Mouse (Mus musculus) lung, postnatal 0 days (tissue): Measurements from ENCODE around the gene Ethe1. TPM values are rescaled to one million over a fixed set of nuclear protein-coding genes. Genes with fewer than 3 reads are reported as not detected.

Source experiments
- ATAC-seq: fragments of 200-750 bp; cut with Nextera tagmentation; 2 replicates; pipeline ENCODE4 v1.8.0; 2017; ENCODE audit warnings: moderate library complexity
- DNase-seq: peaks from one replicate; pipeline ENCODE4 v3.0.0-alpha.2; 2016; ENCODE audit warnings: low spot score
- H3K27ac ChIP-seq: fragments of 300-500 bp; sonication (generic); 2 replicates; pipeline ENCODE4 v1.5.1; 2014; ENCODE audit warnings: antibody characterized with exemption, mild to moderate bottlenecking, low read length, mixed read lengths
- H3K27me3 ChIP-seq: fragments of 300-500 bp; sonication (generic); replicated peaks from 2 replicates; pipeline ENCODE4 v1.6.1; 2014; ENCODE audit warnings: low read length, mixed read lengths; ENCODE audit not compliant: insufficient read depth
- H3K36me3 ChIP-seq: fragments of 300-500 bp; sonication (generic); 2 replicates; pipeline ENCODE4 v1.6.1; 2014; ENCODE audit warnings: low read length, mixed read lengths; ENCODE audit not compliant: insufficient read depth
- H3K4me1 ChIP-seq: fragments of 300-500 bp; sonication (generic); 2 replicates; pipeline ENCODE4 v1.6.1; 2014; ENCODE audit warnings: antibody characterized with exemption, low read depth, low read length, mixed read lengths; ENCODE audit not compliant: insufficient read depth
- H3K4me2 ChIP-seq: fragments of 300-500 bp; sonication (generic); replicated peaks from 2 replicates; pipeline ENCODE4 v1.6.1; 2014; ENCODE audit warnings: low read depth, mild to moderate bottlenecking, low read length, moderate library complexity, mixed read lengths
- H3K4me3 ChIP-seq: fragments of 300-500 bp; sonication (generic); 2 replicates; pipeline ENCODE4 v1.5.1; 2014; ENCODE audit warnings: low read depth, low read length
- H3K9ac ChIP-seq: fragments of 300-500 bp; sonication (generic); replicated peaks from 2 replicates; pipeline ENCODE4 v1.6.1; 2014; ENCODE audit warnings: low read depth, mild to moderate bottlenecking
- H3K9me3 ChIP-seq: fragments of 300-500 bp; sonication (generic); 2 replicates; pipeline ENCODE4 v1.6.1; 2016; ENCODE audit warnings: low read length, mixed read lengths
- CTCF ChIP-seq: IDR thresholded peaks from 2 replicates; pipeline ENCODE4 v1.5.1; 2016; ENCODE audit warnings: antibody characterized with exemption, mild to moderate bottlenecking
- EP300 ChIP-seq: IDR thresholded peaks from 2 replicates; pipeline ENCODE4 v1.6.1; 2016; ENCODE audit warnings: antibody characterized with exemption, mild to moderate bottlenecking, control low read depth
- WGBS: fragments of 180-500 bp; shearing (Covaris S2); extraction: QIAGEN DNeasy Blood & Tissue Kit; methylation state at CpG from one replicate; pipeline ENCODE4 v1.1.7; 2014; 5-methylcytosine and 5-hydroxymethylcytosine counted together
- polyA plus RNA-seq: library from polyadenylated mRNA; unstranded; fragments of >200 nt; fragmentation: Nextera tagmentation; extraction: Ambion mirVana; gene quantifications from 2 replicates; pipeline ENCODE4 v1.2.1, GENCODE M21; 2015

Ethe1 gene
- polyA plus RNA-seq, 1 experiment from 2014 or later, result 13.4 TPM

DNA sequence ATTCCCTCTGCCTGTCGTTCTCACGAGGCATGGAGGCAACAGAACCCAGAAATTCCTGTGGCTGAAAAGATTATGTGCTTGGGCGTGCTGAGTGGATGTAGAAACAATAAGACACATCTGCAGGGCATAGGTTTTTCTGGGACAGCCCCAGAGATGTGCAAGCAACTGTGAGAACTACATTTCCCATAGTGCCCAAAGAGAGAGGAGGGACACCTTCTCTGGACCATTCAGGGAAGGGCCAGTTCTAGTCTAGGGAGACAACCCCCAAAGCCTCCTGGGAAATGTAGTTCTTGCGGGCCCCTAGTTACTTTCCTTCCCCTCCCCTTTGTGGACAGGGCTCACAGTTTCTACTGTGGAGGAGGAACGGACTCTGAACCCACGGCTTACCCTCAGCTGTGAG, 20.7 kb downstream of the Ethe1 start:
- no peak overlapping the region for H3K4me3 ChIP-seq
- H3K4me1 ChIP-seq, result peaks cover 8% of the 10 kb centered on the region; the same call in 1 of the 2 replicates
- ATAC-seq (peak; percentile 73), DNase-seq (peak; percentile 88)
- no peak overlapping the region for H3K4me2 ChIP-seq
- no peak overlapping the region for H3K27ac ChIP-seq
- no peak overlapping the region for H3K9ac ChIP-seq
- TF ChIP-seq CTCF, result no peak
- no peak for TF ChIP-seq EP300
- no peaks in the 10 kb centered on the region for H3K36me3 ChIP-seq
- peaks cover 11% of the 10 kb centered on the region; the same call in 1 of the 2 replicates for H3K27me3 ChIP-seq
- H3K9me3 ChIP-seq, result no peaks in the 10 kb centered on the region
- 51% methylated on average over 6 of the region's 6 CpGs for WGBS

DNA sequence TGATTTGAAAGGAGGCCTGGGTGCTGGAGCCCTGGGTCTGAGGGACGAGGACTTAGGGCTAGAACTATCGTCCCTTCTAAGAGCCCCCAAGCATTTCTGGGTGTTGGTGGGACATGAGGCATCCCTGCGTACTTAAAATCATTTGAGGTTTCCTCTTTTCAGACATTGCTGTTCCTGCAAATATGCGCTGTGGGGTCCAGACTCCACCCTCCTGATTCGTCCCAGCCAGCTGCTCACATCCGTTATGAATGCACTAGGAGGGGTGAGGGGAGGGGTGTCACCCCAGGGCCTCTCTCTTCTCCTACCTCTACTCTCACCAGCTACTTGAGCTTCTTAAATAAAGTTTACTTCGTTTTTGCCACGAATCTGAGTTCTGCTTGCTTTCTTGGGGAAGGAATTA, 21.2 kb downstream of the Ethe1 start:
- 70% methylated on average over 8 of the region's 8 CpGs for WGBS
- H3K9me3 ChIP-seq, result no peaks in the 10 kb centered on the region
- no peak overlapping the region for H3K27ac ChIP-seq
- H3K36me3 ChIP-seq, result no peaks in the 10 kb centered on the region
- DNase-seq, result no peak
- TF ChIP-seq CTCF (no peak), EP300 (no peak)
- no peak overlapping the region for H3K4me3 ChIP-seq
- peaks cover 8% of the 10 kb centered on the region; the same call in 1 of the 2 replicates for H3K4me1 ChIP-seq
- peaks cover 11% of the 10 kb centered on the region; the same call in 1 of the 2 replicates for H3K27me3 ChIP-seq
- ATAC-seq, result no peak
- H3K4me2 ChIP-seq, result no peak overlapping the region
- no peak overlapping the region for H3K9ac ChIP-seq

DNA sequence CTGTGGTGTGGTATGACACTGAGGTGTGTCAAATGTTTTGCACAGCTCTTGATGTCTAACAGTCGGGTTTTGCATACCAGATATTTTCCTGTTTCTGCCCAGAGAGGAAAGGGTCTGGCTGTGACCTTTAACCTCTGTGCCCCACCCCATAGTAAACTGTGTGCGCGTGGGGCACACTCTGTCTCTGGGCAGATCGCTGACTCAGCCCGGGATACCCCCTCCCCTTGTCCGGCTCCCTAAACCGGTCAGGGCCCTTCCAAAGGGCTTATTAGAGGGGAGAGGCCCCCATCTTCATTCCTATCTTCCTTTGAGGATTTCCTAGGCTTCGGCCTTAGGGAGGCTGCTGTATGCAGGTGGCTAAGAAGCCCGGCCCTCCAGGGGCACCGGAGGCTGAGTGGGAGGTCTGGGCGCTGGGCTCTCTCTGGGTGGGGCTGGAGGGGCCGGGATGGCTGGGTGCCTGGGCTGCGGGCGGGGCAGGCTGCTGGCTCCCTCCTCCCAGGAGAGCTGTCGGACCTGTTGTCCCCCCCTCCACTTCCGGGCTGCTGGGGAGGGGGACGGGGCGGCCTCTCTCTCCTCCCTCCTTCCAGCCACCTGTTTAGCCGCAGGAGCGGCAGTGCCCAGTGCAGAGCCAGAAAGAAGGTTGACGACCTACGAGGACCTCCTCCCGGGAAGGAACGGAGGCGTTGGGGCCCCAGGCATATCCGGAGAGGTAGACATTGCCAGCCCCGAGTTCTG, 23.0 kb downstream of the Ethe1 start, which contains the start of gene Phldb3:
TSS of gene Phldb3 (plus strand) at position 620 of the 735 bp plus-strand sequence.
- Histone ChIP-seq H3K27me3 (peaks cover 11% of the 10 kb centered on the region; the same call in 1 of the 2 replicates), H3K4me3 (peak within 1 kb of the TSS; percentile 57), H3K36me3 (no peaks in the 10 kb centered on the region), H3K9me3 (no peaks in the 10 kb centered on the region), H3K4me2 (peak within 1 kb of the TSS; percentile 88), H3K4me1 (peaks cover 8% of the 10 kb centered on the region; the same call in 1 of the 2 replicates), H3K9ac (peak within 1 kb of the TSS; percentile 29), H3K27ac (peak within 1 kb of the TSS; percentile 71)
- 3% methylated on average over 27 of the region's 27 CpGs for WGBS
- peak; percentile 53 for DNase-seq
- TF ChIP-seq CTCF, result no peak
- TF ChIP-seq EP300, result no peak
- ATAC-seq, result peak; percentile 70

DNA sequence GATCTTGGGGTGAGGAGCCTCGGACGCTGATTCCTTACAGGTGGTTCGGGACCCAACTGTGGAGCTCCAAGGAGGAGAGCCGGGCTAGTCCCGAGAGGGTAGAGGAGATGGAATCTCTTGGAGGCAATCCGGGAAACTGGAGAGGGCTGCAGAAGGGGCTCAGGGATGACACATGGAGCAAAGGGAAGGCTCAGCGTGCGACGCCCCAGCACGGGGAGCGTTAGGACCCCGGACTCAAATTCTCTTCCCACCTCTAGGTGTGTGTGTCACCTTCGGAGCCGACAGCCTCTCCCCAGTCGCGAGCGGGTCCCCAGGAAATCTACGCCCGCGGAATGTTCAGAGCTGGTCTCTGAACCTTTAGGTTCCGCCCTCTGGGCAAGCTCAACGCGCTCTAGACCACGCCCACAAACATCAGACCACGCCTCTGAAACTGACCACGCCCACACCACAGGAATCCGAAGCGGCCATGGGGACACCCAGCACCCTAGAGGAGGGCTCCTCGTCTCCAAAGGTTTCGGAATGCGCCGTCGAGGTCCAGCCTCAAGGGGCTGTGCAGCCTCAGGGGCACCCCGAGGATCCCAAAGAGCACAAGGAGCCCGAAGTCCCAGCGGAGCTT, 23.6 kb downstream of the Ethe1 start:
- Histone ChIP-seq H3K4me3 (peak overlapping the region; percentile 57), H3K9me3 (no peaks in the 10 kb centered on the region), H3K27me3 (peaks cover 11% of the 10 kb centered on the region; the same call in 1 of the 2 replicates), H3K36me3 (no peaks in the 10 kb centered on the region), H3K9ac (peak overlapping the region; percentile 29), H3K4me1 (peaks cover 8% of the 10 kb centered on the region; the same call in 1 of the 2 replicates), H3K4me2 (peak overlapping the region; percentile 88), H3K27ac (peak overlapping the region; percentile 71)
- ATAC-seq (peak; percentile 86), DNase-seq (peak; percentile 91)
- TF ChIP-seq EP300 (no peak), CTCF (no peak)
- WGBS, result 0% methylated on average over 36 of the region's 36 CpGs

DNA sequence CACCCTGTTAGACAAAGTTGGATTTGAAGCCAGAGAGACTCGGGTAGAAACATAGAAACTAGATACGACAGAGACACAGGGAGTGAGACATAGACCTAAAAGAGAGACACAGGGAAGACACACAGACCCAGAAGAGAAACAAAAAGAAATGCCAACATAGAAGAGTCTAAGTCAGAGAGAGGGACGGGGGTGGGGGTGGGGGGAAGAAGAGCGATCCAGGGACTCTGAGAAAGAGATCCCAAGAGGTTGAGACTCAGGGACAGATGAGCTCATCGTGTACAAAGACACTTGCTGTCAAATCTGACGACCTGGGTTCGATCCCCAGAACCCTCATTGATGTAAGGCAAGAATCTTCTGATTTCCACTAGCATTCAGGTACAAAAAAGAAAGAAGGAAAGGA, 24.4 kb downstream of the Ethe1 start:
- peak overlapping the region; percentile 88 for H3K4me2 ChIP-seq
- peak overlapping the region; percentile 29 for H3K9ac ChIP-seq
- WGBS, result 8% methylated on average over 7 of the region's 7 CpGs
- no peak for ATAC-seq
- no peaks in the 10 kb centered on the region for H3K36me3 ChIP-seq
- no peak for DNase-seq
- no peak for TF ChIP-seq EP300
- H3K9me3 ChIP-seq, result no peaks in the 10 kb centered on the region
- H3K4me3 ChIP-seq, result peak overlapping the region; percentile 57
- H3K4me1 ChIP-seq, result peaks cover 8% of the 10 kb centered on the region; the same call in 1 of the 2 replicates
- peaks cover 11% of the 10 kb centered on the region; the same call in 1 of the 2 replicates for H3K27me3 ChIP-seq
- H3K27ac ChIP-seq, result no peak overlapping the region

DNA sequence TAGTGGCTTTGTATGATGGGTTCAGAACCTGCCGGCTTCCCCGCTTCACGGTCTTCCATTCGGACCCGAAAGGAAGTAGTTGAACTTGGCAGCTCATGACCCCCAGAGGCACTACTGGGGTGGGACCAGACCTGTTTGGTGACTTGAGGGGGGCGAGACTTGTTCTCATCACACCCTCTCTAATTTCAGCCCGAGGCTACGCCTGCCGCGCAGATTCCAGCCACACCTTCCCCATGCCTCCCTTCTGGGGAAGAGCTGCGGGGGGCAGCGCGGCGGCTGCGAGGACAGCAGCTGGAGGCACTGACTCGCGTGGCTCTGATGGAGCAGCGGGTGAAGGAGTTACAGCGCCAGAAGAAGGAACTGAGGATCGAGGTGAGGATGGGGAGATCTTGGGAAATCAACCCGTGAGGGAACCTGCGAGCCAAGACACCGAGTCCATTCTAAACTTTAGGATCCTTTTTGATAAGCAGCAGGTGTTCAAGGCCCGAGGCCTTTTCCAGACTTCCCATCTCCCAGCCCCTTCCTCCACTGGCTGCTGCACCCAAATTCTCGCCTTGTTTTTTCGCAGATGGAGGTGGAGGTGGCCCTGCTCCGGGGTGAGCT, 25.1 kb downstream of the Ethe1 start:
- H3K9me3 ChIP-seq, result no peaks in the 10 kb centered on the region
- H3K4me1 ChIP-seq, result peaks cover 8% of the 10 kb centered on the region; the same call in 1 of the 2 replicates
- 3% methylated on average over 27 of the region's 27 CpGs for WGBS
- H3K27ac ChIP-seq, result no peak overlapping the region
- H3K9ac ChIP-seq, result no peak overlapping the region
- peaks cover 11% of the 10 kb centered on the region; the same call in 1 of the 2 replicates for H3K27me3 ChIP-seq
- TF ChIP-seq EP300 (no peak), CTCF (no peak)
- DNase-seq, result no peak
- no peak overlapping the region for H3K4me3 ChIP-seq
- no peaks in the 10 kb centered on the region for H3K36me3 ChIP-seq
- peak overlapping the region; percentile 42 for H3K4me2 ChIP-seq
- ATAC-seq, result no peak
